Mouse (Mus musculus) B cell, adult 2 months (primary cell): ENCODE measurements at regions not wholly inside any gene's neighbourhood (a gene's known extent, or its start where the extent isn't known, plus 50 kb on each side); places are given as distances from the start of the nearest gene placed in this dataset.

Source experiments
- DNase-seq, 2 experiments: peaks; one replicate each; pipeline ENCODE4 v3.0.0; 2022

DNA sequence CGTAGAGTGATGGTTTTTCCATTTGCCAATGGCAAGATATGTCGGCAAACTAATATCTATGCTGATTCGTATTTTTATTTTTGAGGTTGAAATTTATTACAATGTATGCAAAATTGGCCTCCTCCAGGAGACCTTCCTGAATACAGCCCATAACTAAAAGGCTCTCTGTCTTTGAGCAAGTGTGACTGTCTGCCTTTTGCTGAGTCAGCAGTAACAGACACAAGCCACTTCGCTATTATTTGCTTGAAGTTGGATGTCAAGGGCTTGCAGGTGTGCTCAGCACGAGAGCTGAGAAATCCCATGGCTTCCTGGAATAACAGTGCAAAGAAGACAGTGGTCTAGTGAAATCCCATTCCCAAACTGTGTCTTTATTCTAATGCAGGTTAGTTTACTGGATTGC lies 56.9 kb downstream of the Dmrt2 start:
- no peak for DNase-seq

GRCm38 (mm10) chr19:25729633-25730032 lies 57.4 kb downstream of the Dmrt2 start:
- no peak for DNase-seq

DNA sequence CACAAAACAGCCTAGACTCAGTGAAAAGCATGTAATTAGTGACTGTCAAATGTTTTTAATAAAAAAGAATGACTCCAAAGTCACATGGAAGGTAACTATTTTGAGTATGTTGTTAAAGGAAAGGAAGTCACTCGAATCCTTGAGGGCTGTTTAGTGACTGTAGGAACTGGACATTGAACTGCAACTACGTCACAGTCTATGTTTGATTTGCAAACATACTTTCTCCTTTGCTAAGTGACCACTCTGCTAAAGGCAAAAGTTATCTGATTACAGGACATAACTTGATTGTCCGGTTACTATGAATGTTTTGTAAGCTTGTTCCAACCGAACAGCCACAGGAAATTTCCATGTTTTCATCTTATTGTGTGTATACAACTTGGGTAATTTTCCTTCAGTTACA lies 106.2 kb downstream of the Dmrt2 start:
- no peak for DNase-seq

DNA sequence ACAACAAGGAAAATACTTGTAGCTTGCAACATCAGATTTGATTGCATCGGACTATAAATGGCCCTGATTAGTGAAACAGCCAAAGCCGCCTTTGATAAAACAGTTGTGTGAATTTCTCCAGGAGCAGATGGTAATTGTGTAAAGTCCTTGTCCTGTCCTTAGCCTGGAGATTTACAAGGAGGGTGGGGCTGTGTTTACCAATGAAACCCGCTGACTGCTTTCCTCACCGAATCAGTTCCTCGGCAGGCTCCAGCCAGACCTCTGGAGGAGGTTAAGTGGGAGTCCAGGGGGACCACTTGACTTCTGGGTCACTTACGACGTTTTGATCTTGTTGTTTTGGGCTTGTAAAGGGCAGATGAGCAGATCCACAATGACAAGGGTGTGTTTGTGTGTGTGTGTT lies 107.1 kb downstream of the Dmrt2 start:
- no peak for DNase-seq

DNA sequence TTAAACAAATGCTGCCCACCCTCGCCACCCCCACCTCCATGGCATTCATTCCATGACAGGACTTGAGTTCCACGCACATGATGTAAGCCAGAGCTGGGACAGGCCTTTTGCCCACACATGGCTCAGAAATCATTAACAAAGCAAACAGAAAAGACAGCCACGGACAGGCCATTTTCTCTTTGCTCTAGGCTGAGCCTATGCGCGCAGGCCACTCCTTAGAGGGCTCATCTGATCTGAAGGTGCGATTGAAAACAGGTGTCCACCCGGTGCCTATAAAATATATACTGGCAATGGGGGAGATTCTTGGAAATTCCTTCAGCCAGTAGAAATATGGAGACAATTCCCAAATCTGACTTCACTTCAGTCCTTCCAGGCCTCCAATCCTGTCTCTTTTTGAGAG lies 109.1 kb downstream of the Dmrt2 start:
- no peak for DNase-seq

GRCm38 (mm10) chr19:25802692-25803091 lies 130.5 kb downstream of the Dmrt2 start:
- DNase-seq: no peak

GRCm38 (mm10) chr19:25805351-25805750 lies 133.1 kb downstream of the Dmrt2 start:
- DNase-seq: no peak

DNA sequence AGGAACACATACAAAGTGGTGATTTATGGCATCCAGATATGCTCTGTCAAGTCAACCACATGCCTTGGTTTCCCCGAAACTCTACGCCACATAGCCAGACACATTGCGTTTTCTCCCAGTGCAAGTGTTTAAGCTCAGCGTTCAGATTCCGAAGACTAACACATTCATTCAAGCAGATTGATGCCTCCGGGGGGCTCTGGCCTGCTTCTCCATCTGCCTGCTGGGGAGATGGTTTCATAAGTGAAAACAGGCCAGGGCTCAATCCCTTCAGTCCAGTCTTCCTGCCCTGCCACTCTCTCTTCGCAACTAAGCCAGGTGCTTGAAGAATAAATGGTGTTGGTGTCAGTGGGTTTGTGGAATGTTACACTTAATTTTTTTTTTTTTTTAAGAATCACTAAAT lies 141.4 kb downstream of the Dmrt2 start:
- DNase-seq: no peak

DNA sequence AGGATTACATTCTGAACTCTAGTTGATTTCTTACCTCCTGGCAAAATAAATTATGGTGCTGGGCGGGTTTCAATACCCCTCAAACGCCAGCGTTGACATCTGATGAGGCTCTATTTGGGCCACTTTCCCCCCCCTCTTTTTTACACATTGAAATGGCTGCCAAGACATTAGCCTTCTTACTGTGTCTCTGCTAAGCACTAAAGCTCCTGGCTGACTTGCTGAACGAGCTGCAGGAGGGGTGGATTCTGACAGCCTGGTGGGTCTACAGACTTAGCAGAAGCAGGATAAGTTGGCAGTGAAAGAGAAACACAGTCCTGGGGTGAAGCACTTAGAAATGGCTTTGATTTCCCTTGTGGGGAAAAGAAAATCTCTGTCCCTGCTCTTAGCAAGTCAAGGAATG lies 172.9 kb downstream of the Dmrt2 start:
- DNase-seq: no peak

DNA sequence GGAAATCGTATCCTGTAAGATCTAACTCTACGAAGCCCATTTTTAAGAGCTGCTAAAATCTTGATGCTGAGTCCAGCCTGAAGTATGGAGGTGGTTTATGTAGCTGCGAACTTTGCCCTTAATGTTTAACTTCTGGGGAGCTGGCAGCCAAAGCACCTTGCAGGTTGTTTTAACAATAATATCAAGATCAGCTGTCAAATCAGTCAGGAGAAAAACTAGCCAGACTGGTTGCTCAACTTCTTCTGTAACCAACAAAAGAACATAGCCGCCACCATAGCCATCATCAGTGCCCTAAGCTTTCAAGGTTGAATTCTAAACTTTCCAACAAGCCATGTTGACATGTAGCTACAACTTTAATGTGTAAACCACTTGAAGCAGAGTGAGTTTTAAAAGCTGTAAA lies 184.1 kb downstream of the Dmrt2 start:
- DNase-seq: no peak

DNA sequence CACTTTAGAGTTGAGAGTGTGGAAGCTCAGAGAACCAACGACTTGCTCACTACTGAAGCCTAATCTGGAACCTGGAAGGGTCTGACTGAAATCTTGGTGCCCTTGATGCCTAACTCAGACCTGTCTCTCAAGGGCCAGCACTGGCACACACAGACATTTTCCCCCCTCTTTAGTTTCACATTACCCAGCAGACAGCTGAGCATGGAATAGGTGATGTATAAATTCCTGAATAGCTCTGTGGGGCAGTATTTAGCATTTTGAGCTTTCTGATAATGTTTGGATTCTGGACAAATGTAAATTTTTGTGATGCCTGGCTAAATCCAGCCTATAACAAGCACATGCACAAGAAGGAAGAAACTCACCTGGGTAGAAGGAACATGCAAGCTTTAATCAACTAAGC lies 191.1 kb downstream of the Dmrt2 start:
- no peak for DNase-seq

GRCm38 (mm10) chr19:25906721-25907120 lies 234.5 kb downstream of the Dmrt2 start:
- DNase-seq: no peak

DNA sequence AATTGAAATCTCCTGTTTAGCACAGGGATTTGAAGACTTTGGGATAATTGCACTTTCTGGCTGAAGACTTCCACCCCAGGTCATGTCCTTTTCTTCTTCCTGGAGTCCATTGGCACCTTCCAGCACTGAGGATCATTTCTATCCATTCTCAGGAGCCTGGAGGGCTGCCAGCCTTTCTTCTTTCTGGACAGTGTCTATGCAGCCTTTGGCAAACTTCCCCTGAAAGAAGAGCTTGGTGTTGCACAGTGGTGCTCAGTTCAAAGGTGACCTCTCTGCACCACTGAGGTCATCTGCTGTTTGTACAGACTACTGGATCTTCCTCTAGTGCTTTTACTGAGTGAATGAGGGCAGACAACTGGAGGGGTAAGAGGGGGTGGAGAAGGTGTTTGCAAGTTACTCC lies 249.8 kb downstream of the Dmrt2 start:
- no peak for DNase-seq

DNA sequence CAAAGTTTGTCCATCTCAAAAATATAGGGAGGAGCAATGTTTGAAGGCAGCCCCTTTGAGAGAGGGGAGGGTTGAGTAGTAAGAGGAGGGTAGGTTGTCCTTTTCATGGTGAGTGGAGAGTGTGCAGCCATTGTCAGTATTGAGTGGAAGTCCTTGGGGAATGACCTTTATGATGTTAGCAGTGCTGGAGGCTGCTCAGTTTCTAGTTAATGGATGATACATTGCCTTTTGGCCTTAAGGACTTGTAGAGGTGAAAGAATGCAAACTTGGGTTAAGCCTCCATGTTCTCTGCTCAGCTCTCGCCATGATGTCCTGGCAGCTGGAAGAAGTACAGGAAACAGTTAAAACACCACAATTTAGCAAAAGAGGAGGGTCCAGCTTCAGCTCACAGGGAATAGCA lies 250.6 kb downstream of the Dmrt2 start:
- no peak for DNase-seq

DNA sequence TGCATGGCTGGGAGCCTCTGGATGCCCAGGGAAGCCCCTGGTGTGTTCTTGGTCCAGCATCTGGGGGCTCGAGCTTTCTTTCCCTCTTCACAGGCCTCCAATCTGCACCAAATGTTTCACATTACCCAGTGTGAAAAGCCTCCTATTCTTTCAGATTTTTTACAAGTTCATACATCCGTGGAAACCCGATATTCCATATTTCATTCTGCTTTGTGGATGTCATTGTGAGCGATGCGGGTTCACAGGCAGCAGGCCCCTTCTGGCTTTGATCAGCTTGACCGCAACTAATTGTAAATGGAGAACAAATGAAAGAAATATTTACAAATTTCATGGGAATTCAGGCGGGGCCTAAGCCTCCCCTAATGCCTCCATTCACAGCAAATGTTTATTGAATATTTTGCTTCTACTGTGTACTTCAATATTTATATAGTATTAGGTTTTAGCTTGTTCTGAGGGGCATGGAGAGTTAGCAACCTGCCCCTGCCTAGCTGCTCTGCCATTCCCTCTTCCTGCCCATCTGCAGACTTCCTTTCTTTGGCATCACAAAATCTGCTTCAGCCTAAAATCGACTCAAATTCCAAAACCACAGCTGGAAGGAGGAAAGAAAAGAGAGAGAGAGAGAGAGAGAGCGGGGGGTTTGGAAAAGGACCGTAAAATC lies 251.6 kb downstream of the Dmrt2 start:
- no peak for DNase-seq

GRCm38 (mm10) chr19:25924385-25924769 lies 252.2 kb downstream of the Dmrt2 start:
- no peak for DNase-seq

DNA sequence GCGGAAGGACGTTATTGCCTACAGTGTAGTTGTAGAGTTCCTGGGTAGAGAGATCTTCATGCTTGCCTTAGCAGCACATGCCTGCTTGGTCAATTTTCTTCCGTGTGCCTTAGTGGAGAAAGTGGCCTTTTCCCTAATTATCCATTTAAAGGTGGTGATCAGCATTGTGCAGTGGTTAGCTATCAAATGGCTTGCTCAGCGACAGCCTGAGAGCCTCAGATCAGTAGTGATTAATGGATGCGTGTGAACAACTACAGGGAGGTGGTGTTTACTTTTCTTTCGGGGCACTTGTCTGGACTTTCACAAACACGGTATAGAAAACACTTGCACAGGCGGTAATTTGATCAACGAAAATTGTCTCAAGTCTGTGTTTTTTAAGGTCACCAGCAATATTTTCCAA lies 255.0 kb downstream of the Dmrt2 start:
- DNase-seq: no peak

- DNase-seq: no peak
Observed at GRCm38 (mm10) chr19:25937343-25937742, 265.1 kb downstream of the Dmrt2 start.

- no peak for DNase-seq
Observed at GRCm38 (mm10) chr19:25971210-25971609, 299.0 kb downstream of the Dmrt2 start.

GRCm38 (mm10) chr19:25975202-25975601 lies 303.0 kb downstream of the Dmrt2 start:
- DNase-seq: no peak

- DNase-seq: no peak
Observed at GRCm38 (mm10) chr19:25980308-25980707, 308.1 kb downstream of the Dmrt2 start.

- no peak for DNase-seq
Observed at GRCm38 (mm10) chr19:26014620-26015180, 342.5 kb downstream of the Dmrt2 start.

GRCm38 (mm10) chr19:26021141-26021540 lies 348.9 kb downstream of the Dmrt2 start:
- no peak for DNase-seq

DNA sequence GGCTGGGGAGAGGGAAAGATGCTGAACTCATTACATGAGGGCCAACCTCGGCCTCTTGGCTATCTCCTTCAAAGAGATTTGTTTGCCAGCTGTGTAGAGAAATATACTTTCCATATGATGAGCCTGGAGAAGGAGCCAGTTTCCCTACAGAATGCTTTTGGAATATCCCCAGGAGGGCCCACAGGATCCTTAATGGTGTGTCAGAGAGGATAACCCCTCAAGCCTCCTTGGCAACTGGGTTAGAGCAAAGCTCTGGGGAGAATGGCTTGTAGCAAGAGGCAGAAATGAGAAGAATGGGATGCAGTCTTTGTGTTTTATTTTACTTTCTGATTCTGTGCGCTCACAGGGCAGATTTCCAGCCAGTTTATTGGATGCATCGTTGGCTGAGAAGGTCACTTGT lies 353.9 kb downstream of the Dmrt2 start:
- DNase-seq: no peak

- no peak for DNase-seq
Observed at GRCm38 (mm10) chr19:26037270-26037669, 365.1 kb downstream of the Dmrt2 start.
